Mouse (Mus musculus): Measurements from ENCODE around the gene Dnmt3b.

Dnmt3b gene

DNA sequence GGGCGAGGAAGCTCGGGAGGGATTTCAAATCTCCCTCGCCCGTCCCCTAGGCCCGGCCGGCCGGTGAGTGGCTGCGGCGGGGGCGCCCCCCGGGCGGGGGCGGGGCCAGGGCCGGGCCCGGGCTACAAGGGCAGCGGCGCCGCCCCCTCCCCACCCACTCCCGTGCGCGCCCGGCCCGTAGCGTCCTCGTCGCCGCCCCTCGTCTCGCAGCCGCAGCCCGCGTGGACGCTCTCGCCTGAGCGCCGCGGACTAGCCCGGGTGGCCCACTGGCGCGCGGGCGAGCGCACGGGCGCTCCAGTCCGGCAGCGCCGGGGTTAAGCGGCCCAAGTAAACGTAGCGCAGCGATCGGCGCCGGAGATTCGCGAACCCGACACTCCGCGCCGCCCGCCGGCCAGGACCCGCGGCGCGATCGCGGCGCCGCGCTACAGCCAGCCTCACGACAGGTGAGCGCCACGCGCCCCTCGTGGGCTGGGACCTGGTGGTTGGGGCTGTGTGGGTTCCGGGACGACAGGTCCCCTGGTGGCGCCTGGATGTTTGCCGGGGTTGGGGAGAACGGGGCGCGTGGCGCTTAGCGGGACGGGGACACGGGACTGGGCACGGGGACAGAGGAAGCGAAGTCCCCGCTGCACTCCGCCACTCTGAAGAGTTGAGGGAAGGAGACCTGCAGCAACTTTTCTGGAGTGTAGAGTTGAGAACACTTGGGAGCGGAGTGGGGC, at the start of gene Dnmt3b:
Gene Dnmt3b (plus strand): TSS at position 153 of the 716 bp plus-strand sequence.
- peak; percentile 79 to 82 for DNase-seq

DNA sequence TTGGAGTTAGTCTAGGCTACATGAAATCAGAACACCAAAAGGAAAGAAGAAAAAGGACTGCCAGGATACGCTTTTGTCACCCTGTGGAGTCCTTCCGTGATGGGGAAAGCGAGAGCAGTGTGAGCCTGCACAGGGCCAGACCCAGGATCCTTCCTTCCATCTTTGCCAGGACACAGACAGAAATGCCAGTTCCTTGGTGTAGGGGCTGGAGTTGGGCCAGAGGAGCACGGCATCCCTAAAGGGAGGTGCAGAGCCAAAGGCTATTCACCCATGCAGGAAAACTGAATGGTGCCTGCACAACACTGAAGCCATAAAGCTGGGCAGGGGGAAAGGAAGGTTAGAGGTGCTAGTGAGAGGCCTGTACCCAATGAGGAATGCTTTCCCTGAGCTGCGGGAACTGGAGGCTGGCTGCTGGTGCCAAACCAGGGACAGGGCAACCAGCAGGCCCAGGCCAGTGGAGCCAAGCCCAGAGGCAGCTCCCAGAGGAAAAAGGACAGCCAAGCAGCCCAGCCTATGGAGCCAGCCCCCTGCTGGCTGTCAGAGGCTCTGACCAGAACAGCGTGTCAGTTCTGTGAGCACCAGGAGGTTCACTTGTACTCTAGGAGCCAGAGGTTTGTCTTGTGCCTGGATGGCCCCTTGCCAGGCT, 49.1 kb upstream of the Dnmt3b start:
- peak; percentile 63 to 71 for DNase-seq

DNA sequence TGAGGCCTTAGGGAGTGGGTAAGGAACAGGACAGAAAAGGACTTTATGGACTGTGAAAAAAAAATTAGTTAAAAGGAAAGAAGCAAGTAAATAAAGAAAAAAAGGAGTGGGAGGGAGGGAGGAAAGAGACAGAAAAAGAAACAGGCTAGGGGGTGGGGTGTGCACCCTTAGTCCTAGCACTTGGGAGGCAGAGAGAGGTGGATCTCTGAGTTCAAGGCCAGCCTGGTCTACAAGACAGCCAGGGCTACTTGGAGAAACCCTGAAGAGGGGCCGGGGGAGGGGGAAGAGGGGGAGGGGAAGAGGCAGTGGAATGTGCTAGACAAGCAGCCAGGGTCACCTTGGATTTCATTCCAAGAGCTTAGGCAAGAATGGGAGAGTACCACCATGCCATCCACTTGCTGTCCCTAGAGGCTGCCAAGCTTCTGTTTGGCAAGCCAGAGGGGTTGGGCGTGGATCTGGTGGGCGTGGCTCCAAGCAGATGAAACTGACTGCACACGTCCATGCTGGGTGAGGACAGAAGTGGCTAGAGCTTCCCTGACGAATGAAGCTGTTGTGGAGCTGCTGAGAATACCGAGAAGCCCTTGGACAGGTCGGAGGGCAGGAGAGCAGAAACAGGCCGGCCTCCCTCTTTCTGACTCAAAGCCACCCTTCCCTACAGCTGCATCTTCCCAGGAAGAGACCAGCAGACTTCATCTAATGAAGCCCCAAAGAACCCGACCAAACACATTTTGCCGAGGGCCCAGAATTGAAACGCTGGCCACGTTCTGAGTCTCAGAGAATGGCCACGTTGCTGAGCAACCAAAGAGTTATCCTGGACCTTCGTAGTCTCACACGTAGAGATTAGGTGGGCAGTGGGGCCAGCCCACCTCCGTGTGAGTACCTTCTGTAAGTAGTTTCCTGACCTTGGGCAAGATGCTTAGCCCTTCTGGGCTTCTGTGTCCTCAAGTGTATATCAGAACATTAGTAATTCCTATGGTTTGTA, 48.3 kb upstream of the Dnmt3b start:
- peak in 1 of 2 experiments; percentile 38 for DNase-seq

DNA sequence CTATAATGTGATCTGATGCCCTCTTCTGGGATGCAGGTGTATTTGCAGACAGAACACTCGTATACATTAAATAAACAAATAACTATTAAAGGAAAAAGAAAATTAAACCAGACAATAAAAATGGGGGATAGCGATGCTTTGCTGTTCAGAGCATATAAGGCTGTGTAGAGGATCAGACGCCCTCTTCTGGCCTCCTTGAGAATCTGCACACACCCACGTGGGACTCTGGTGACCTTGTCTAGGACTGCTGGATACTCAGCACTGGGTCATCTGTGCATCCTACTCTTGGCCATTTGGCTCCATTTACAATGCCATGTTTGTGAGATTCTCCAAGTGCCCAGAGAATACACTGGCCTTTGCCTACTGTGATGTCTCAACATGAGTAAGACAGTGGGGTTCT, 45.5 kb upstream of the Dnmt3b start:
- no peak for DNase-seq

DNA sequence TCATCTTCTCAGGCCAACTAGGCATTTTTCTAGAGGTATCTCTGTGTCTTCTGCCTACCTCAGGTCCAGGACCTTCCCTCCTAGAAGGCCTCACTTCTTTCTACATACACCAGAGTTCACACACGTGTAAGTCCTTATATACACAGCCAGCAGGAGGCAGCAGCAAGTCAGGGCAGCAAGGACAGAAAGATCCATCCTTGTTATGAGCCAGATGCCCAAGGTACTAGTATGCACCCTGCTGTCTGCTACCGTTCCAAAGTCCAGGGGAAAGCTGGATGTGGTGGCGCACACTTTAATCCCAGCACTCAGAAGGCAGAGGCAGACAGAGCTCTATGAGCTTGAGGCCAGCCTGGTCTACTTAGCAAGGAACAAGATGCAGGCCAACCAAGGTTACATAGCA, 42.8 kb upstream of the Dnmt3b start:
- no peak for DNase-seq

DNA sequence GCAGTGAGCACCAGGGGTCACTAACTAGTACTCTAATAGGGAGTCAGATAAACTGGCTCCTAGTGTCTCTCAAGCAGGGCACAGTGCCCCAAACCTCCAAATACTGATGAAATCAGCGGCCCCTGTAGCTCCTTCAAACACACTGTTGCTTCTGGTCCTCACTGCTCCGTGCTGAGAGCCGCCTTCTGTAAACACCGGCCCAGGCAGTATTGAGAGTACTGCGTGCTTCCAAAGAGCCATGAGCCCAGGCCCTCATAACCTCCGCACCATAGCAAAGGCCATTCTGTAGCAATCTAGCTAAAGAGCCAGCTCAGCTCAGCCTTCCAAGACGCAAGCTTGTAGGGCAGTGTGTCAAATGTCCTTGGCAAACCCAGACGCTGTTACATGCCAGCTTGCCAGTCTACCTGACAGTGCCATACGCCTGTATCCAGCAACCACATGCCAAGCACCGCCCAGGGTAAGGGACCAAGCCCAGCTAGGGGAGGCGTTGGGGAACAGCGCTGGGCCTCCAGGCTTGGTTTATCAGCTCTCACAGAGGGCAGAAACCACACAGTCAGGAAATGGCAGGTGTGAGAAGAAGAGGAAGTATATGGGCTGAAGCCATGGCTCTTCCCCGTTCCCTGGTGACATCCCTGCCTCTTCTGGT, 41.3 kb upstream of the Dnmt3b start:
- peak; percentile 90 to 92 for DNase-seq

DNA sequence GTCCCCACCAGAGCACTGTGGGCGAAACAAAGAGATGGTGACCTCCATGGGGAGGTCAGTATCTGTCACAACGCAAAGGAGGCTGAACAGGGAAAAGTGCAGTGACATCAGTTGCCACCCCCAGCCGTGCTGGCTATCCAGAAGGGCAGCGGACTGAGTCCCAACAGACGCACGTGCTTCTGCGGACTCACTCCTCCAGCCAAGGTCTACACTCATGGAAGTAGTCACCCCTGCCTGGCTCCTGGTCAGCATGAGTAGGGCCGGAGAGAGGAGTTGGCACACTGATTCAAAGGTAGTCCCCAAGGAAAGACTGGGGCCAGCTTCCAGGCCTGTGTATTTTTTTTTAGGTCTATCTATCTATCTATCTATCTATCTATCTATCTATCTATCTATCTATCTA, 40.2 kb upstream of the Dnmt3b start:
- peak; percentile 41 to 52 for DNase-seq

DNA sequence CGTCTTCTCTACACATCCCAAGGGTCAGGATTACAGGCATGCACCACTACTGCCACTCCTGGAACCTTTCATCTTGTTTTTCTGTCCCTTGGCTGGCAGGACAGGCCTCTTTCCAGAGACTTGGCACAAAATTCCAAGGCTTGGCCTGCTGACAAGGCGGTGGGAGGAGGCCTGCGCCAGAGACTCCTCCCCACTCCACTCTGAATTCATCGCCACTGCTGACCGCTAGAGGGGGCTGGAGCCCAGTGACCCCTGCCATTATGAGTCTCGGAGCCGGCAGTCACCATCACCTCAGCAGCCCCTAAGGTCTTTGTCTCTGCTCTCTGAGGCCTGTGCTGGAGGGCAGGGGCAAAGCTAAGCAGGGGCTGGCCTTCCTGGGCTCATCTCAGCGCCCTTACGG, 39.7 kb upstream of the Dnmt3b start:
- DNase-seq: peak; percentile 98

DNA sequence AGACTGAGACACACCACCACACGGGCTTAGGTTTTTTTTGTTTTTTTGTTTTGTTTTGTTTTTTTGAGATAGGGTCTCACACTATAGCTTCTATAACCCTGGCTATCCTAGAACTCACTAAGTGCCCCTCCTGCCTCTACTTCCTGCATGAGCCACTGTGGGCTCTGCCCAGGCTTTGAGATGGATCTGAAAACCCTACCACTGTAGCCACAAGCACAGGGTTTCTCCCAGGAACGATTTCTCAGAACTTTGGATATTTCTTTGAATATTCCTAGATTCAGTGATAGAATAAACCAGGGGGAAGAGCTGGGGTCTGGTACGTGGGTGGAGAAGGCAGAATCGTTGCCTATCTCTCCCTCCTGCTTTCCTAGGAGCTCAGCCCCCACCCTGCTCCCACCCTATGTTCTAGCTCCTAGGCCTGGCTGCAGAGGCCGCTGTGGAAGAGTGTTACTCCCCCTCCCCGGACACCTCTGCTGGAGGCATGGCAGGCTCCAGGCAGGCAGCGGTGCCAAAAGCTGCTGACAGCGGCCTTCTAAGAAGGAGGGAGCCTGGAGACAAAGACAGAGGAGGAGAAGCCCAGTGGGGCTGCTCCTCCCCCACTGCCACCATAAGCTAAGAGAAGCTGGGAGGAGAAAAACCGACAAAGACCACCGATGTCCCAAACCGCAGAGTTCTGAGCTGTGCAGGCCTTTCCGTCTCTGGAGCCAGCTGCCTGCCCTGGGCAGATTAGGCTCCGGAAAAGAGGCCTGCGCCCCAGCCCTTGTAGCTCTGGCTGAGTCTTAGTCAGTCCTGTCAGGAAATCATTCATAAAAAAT, 38.6 kb upstream of the Dnmt3b start:
- DNase-seq: peak in 1 of 2 experiments; percentile 22

DNA sequence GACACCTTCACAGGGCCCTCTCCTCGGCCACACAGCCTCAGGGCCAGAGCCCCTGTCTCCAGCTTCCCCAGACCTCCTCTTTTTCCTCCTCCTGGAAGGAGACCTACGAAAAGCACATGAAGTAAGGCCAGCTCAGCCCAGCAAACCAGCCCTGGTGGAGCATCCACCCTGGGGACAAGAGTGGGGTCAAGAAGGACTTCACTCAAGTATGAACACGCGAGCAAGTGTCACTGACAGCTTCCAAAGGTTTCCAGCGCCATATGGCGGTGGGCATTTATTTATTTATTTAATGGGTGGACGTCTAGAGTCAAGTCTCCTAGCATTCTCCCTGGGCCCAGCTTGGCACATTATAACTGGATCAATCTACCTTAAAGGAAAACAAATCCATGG, 38.0 kb upstream of the Dnmt3b start:
- DNase-seq: no peak

DNA sequence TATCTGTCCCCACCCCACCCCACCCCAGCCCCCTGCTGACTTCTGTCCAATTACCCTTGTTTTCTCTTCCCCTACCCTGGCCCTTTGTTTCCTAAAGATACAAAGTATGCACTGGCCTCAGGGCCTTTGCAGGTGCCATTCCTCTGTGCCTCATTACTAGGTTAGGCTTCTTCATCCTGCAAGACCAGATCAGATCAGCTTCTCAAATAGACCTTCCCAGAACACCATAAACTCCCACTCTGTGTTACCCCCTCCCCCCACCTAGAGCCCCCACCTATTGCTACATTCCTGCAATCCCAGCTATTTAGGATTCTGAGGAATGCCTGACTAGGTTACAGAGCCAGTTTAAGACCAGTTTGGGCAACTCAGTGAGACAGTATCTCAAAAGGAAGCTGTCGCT, 37.5 kb upstream of the Dnmt3b start:
- DNase-seq: no peak

DNA sequence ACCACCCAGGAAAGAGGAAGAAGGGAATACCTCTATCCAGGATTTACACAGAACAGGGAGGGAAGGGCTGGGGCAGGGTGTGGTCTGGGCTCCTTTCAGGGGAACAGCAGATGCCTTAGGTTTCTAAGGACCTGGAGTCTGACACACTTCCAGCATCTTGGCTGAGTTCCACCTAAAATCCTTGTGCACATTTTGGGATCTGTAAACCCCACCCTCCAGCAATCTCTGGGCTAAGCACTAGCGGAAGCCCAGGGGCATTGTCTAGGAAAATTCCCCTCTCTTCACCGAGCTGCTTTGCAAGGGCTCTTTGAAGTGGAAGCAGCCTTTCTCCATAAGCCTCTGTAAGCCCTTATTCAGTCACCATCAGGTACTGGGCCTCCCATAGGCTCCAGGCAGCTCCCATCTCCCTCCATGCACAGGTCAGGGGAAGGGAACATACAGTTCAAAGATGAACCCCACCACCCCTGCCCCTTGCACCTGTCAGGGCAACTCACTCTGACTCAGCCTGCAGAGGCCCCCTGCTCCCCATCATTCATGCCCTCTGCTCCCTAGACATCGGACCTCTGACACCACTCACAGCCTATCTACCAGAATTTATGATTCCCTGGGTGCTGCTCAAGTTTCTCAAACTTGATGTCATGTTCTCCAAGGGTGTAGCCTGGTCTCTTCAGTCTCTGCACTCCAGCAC, 36.5 kb upstream of the Dnmt3b start:
- no peak for DNase-seq

DNA sequence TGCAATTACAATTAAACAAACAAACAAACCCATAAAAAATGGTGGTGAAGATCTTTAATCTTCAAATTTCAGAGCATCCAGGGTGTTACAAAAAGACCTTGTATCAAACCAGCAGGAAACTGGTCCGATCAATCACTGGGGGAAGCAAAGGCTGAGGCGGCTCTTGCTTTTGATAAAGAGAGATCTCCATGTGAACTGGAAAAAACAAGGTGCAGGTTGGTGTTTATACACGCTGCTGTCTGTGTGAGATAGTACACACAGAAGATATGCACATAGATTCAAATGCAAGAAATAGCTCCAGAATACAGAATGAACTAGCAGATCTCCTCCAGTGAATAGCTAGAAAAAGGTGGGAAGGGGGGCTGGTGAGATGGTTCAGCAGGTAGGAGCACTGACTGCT, 32.4 kb upstream of the Dnmt3b start:
- no peak for DNase-seq

DNA sequence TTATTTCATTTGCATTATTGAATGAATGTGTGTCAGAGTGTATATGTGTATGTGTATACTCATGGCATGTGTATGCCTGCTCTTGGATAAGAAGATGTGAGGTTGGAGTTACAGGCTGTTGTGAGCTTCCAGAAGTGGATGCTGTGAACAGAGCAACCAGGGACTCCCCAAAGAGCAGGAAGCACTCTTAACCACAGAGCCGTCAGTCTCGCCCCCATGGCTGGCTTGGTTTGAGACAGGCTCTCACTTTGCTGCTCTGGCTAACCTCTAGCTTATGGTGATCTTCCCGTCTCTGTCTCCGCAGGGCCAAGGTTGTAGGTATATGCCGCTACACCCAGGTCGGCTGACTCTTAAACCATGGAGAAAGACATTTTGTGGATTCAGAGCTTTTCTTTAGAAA, 30.8 kb upstream of the Dnmt3b start:
- no peak for DNase-seq

DNA sequence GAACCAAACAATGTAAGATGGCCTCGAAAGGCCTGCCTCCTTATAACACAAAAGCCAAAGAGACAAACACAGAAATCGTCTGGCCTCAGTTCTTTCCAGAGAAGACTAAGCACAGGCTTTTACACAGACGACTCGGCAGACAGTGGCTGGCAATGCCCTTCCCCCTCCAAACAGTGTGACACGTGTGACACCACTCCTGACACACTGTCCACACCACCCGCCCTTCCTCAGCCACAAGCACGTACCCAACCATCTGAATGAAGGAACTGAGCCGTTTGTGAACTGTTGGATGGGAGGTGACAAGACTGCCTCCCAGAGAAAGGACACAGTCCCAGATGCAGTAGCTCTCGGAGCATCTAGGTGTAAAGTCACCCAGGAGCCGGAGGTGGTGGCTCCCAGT, 30.4 kb upstream of the Dnmt3b start:
- no peak for DNase-seq

DNA sequence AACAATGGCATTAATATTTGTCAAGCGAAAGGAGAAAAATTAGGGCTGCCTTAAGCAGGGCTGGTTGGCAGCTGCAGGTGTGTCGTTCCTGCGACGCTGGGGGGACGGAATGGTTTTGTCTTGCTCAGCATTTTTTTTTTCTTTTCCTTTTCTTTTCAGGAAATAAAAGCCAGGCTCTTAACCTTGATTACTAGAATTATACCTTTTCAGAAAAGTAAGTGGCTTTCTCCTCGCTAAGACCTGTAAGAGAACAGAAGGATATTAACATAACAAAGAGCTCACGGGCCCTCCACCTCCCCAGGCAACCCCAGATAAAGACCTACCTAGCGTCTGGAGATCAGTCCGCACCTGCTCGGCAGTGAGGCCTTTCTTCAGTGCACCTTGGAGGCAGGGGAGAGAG, 26.8 kb upstream of the Dnmt3b start:
- DNase-seq: no peak

DNA sequence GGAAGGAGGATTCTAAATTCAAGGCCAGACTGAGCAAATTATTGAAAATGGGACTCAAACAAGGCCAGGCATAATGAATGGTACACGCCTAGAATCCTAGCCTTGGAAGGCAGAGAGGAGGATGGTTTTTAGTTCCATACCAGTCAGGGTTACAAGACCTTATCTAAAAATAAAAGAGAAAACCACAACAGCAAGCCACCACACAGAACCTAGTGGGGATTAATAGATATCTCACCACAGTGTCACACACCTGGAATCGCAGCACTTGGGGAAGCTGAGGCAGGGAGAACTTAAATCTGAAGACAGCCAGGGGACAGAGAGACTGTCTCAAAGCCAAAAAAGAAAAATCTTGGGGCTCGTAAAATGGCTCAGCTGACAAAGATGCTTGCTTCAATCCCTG, 18.3 kb upstream of the Dnmt3b start:
- no peak for DNase-seq

DNA sequence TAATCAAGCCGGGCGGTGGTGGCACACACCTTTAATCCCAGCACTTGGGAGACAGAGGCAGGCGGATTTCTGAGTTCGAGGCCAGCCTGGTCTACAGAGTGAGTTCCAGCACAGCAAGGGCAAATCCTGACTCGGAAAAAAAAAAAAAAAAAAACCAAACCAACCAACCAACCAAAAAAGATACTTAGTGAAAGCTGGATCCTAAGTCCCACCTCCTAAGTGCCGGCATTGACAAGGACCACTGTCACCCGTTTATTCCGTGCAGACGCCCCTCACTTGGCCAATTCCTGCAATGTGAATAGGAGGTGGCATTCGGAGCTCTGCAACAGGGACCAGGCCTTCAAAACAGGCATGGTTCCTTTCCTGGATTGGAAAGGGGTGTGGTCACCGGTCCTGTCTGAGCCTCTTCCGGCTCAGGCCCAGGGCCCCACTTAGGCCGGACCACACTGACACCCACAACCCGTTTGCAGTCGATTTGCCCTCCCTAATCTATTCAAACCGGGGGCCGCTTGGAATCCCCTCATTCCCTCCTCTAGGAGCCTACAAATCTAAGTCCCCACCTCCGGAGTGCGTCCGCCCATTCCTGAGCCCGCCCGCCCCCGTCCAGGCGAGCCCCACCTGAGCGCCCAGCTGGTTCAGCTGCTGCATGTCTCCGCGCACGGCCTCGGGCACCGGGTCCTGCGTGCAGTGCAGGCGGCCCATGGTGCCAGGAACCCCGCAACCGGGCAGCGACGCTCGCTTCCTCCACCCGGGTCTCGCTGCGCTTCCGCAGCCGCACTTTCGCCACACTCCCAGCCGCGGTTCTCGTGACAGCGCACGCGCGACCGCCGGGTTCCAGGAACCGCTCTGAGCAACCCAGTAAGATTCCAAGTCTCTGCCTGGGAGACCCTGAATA, 17.0 kb upstream of the Dnmt3b start, which contains the start of gene Commd7:
Gene Commd7 (minus strand): TSS at position 806 of the 895 bp plus-strand sequence.
- peak; percentile 93 to 95 for DNase-seq

DNA sequence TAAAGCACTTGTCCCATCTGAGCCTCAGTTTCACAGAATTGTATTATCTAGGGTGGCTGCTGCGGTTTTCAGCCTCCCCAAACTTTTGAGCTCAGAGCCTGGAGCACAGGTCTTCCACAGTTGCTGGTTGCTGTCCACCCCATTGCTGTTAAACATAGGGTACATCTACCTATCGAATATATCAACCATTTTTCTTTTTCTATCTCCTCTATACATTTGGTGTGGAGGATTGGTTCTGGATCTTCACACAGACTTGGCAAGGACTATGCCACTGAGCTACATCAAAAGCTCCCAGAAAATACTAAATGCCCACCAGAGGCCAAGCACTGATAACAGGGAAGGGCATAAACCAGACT, 16.4 kb upstream of the Dnmt3b start:
- no peak for DNase-seq

DNA sequence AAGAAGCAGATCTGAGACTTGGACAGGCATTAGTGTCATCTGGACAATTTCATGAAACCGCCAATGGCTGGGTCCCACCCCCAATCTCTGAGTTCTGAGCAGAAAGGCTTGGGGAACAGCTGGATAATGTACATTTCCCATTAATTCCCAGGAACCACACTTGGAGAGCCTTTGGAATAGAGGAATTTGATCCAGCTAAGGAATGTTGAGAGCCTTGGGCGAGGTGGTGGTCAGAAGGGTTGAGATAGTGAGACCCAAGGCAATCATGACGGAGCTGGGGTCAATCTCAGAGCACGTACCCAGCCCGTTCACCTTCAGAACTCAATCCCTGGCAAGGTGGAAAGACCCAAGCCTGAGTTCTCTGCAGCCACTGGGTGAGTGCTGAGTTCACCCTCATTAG, 16.0 kb upstream of the Dnmt3b start:
- DNase-seq: no peak
